Mouse (Mus musculus) heart, adult 2 months (tissue): ENCODE measurements around the gene Hs6st2. TPM values are rescaled to one million over a fixed set of nuclear protein-coding genes. Genes with fewer than 3 reads are reported as not detected.

ENCODE experiments used
- DNase-seq, 2 experiments: peaks; one replicate each; pipeline ENCODE4 v3.0.0; 2021
- H3K27ac ChIP-seq: fragments of 200-600 bp; 2 replicates; pipeline ENCODE4 v1.8.1; 2022
- H3K27me3 ChIP-seq: fragments of 200-500 bp; 2 replicates; pipeline ENCODE4 v1.6.1; 2012; ENCODE audit warnings: mild to moderate bottlenecking, low read length, inconsistent platforms, mixed read lengths; ENCODE audit not compliant: control insufficient read depth, insufficient read depth
- H3K36me3 ChIP-seq: fragments of 200-500 bp; 2 replicates; pipeline ENCODE4 v1.6.1; 2012; ENCODE audit warnings: low read length, inconsistent platforms; ENCODE audit not compliant: control insufficient read depth, insufficient read depth
- H3K4me1 ChIP-seq: fragments of 200-500 bp; 2 replicates; pipeline ENCODE4 v1.6.1; 2011; ENCODE audit warnings: low read length; ENCODE audit not compliant: control insufficient read depth, insufficient read depth
- H3K4me3 ChIP-seq: fragments of 200-600 bp; 2 replicates; pipeline ENCODE4 v1.8.1; 2022
- H3K79me2 ChIP-seq: fragments of 200-500 bp; replicated peaks from 2 replicates; pipeline ENCODE4 v1.6.1; 2012; ENCODE audit warnings: mild to moderate bottlenecking, inconsistent platforms, low read length, moderate library complexity, mixed read lengths; ENCODE audit not compliant: control insufficient read depth, insufficient read depth
- H3K9ac ChIP-seq: fragments of 200-500 bp; 2 replicates; pipeline ENCODE4 v1.6.1; 2012; ENCODE audit warnings: low read depth, mild to moderate bottlenecking, control low read depth, inconsistent platforms, low read length, mixed read lengths
- CTCF ChIP-seq: fragments of 200-600 bp; IDR thresholded peaks from 2 replicates; pipeline ENCODE4 v1.8.1; 2022; ENCODE audit warnings: antibody characterized with exemption, mild to moderate bottlenecking, moderate library complexity
- EP300 ChIP-seq: fragments of 200-500 bp; IDR thresholded peaks from 2 replicates; pipeline ENCODE4 v1.6.1; 2011; ENCODE audit warnings: low read depth, low read length, control low read depth; ENCODE audit not compliant: insufficient read depth
- POLR2A ChIP-seq: fragments of 200-500 bp; IDR thresholded peaks from 2 replicates; pipeline ENCODE4 v1.6.1; 2011; ENCODE audit warnings: mild to moderate bottlenecking, low read depth, low read length, control low read depth; ENCODE audit not compliant: insufficient read depth
- WGBS: fragments of 180-500 bp; shearing (Covaris S2); methylation state at CpG from one replicate; pipeline ENCODE4 v1.1.7; 2018; 5-methylcytosine and 5-hydroxymethylcytosine counted together
- intact Hi-C: fragments of 180-260 bp; cut with DNase I; formaldehyde crosslinking; loops from one replicate; pipeline ENCODE4 v1.15.1; 2025
- polyA plus RNA-seq: library from polyadenylated mRNA; depleted of rRNA; stranded (reverse); fragments of >200 nt; gene quantifications from 2 replicates; pipeline ENCODE4 v1.2.3, GENCODE M21; 2012
- total RNA-seq, 2 experiments: library from RNA; stranded (reverse); gene quantifications; 2 replicates each; pipeline ENCODE4 v1.2.3; 2021

Hs6st2 gene
- total and polyA plus RNA-seq, 3 experiments: 0.26 to 0.41 (median 0.41) TPM

DNA sequence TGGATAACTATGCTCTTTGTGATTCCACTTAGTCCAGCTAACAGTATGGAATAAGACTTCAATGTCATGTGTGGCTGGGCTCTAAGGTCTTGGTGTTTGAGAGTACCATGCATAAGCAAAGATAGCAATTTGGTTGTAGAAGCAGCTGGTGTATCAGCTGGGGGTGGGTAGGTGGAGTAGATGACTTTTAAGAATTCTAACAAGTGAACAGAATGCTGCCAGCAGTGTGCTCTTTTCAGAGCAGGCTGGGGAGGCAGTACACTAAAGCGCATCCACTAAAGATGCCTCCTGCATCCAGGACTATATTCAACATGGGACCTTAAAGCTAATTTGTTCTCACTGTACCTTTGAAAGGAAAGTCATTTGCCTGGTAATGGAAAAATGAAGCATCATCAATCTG is 88.9 kb downstream of the Hs6st2 start:
- Histone ChIP-seq H3K27me3 (no peaks in the 10 kb centered on the region), H3K9ac (no peak overlapping the region), H3K36me3 (no peaks in the 10 kb centered on the region), H3K4me3 (no peak overlapping the region), H3K79me2 (no peaks in the 10 kb centered on the region), H3K27ac (no peak overlapping the region), H3K4me1 (no peaks in the 10 kb centered on the region)
- WGBS: 100% methylated on average over 1 of the region's 1 CpGs
- DNase-seq: no peak
- TF ChIP-seq POLR2A (no peak), CTCF (no peak), EP300 (no peak)
- intact Hi-C loops: no loop called here

DNA sequence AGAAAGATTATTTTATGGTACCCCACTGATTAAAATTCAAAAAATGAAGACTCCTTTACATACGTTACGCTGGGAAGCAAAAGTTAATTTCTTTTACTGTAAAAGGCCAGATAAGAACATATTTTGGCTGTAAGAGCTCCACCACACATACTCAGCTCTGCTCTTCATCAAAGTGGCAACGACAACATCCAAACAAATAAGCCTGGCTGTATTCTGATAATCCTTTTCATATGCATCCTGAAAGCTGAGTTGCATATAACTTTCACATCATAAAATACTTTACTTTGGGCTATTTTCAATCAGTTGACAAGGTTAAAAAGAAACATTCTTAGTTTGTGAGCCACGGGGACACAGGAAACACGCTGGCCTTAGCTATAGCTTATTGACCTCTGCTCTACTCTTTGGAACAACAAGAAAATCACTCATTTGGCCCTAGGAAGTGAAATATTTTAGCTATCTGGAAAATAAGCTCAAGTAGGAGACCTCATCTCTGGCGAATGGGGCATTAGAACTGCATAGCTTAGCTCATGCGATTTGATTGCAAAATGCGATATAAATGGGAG is 91.1 kb downstream of the Hs6st2 start:
- TF ChIP-seq CTCF (no peak), POLR2A (no peak), EP300 (no peak)
- H3K4me3 ChIP-seq: no peak overlapping the region
- intact Hi-C loops: no loop called here
- no peak for DNase-seq
- H3K4me1 ChIP-seq: no peaks in the 10 kb centered on the region
- WGBS: 70% methylated on average over 8 of the region's 8 CpGs
- no peak overlapping the region for H3K27ac ChIP-seq
- no peaks in the 10 kb centered on the region for H3K36me3 ChIP-seq
- H3K79me2 ChIP-seq: no peaks in the 10 kb centered on the region
- no peak overlapping the region for H3K9ac ChIP-seq
- H3K27me3 ChIP-seq: no peaks in the 10 kb centered on the region

DNA sequence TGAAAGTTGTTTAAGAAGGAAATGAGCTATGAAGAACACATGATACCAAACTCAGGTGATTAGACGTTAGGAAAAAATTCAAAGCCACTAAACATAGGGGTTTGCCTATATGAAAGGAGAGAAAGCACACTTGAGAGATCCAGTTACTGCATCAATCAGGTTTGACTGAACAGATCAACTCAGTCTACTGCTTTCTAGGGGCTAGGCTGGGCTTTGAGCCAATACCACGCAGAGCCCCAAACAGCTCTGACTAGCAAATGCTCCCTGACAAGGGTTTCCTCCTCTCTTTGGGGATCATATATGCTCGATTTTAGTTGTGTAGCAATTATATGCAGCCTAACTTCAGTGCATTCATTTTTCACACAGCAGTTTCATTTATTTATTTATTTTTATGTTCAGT is 96.2 kb downstream of the Hs6st2 start:
- 50% methylated on average over 3 of the region's 3 CpGs for WGBS
- H3K4me1 ChIP-seq: no peaks in the 10 kb centered on the region
- no peaks in the 10 kb centered on the region for H3K36me3 ChIP-seq
- no peak overlapping the region for H3K9ac ChIP-seq
- DNase-seq: no peak
- H3K79me2 ChIP-seq: no peaks in the 10 kb centered on the region
- no peaks in the 10 kb centered on the region for H3K27me3 ChIP-seq
- H3K27ac ChIP-seq: no peak overlapping the region
- no peak overlapping the region for H3K4me3 ChIP-seq
- intact Hi-C loops: no loop called here
- TF ChIP-seq EP300 (no peak), POLR2A (no peak), CTCF (no peak)

DNA sequence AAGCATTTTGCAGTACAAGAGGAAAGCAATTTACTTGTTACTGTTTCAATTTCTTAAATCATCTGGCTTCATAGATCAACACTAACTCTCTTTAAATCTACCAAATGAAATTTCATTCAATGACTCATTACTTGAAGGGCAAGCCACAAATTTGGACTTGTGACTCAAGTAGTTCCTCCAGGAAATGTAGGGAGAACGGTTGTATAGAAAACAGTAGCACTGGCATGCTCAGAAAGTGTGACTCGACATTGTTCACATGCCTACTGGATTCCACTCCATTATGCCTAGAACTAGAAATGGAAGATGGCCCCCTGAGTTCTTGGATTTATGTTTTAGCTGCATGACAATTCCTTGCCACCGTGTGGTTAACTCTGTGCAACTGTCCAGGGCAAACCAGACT is 100.0 kb downstream of the Hs6st2 start:
- no peak overlapping the region for H3K9ac ChIP-seq
- no peaks in the 10 kb centered on the region for H3K79me2 ChIP-seq
- no peak overlapping the region for H3K4me3 ChIP-seq

DNA sequence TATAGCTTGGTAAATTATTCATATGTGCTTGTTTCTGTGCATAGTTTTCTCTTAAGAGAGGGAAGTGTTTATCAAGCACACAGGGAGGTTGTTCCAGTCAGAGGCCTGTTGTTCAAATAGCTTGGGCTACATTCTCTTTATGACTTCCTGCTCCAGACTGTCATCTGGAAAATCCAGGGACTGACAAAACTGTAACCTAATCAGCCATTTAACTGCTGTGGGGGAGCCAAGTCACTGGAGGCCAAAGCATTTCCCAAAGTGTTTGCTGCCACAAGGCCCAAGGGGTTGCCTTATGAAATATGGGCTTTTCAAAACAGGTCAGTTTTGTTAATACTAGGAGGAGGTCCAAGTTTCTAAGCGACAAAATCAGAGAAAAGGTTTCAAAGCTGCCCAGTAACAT is 119.8 kb downstream of the Hs6st2 start:
- no peaks in the 10 kb centered on the region for H3K27me3 ChIP-seq
- no peak overlapping the region for H3K27ac ChIP-seq
- H3K9ac ChIP-seq: no peak overlapping the region
- no peaks in the 10 kb centered on the region for H3K4me1 ChIP-seq
- TF ChIP-seq EP300 (no peak), CTCF (no peak), POLR2A (no peak)
- H3K4me3 ChIP-seq: no peak overlapping the region
- no peaks in the 10 kb centered on the region for H3K36me3 ChIP-seq
- WGBS: 47% methylated on average over 1 of the region's 1 CpGs
- no peaks in the 10 kb centered on the region for H3K79me2 ChIP-seq
- DNase-seq: no peak
- intact Hi-C loops: no loop called here

More for the DNA sequence above, 100.0 kb downstream of the Hs6st2 start:
- Histone ChIP-seq H3K27ac (no peak overlapping the region), H3K4me1 (no peaks in the 10 kb centered on the region), H3K27me3 (no peaks in the 10 kb centered on the region), H3K36me3 (no peaks in the 10 kb centered on the region)
- 47% methylated on average over 3 of the region's 3 CpGs for WGBS
- no peak for DNase-seq
- TF ChIP-seq EP300 (no peak), CTCF (no peak), POLR2A (no peak)
- intact Hi-C loops: no loop called here

DNA sequence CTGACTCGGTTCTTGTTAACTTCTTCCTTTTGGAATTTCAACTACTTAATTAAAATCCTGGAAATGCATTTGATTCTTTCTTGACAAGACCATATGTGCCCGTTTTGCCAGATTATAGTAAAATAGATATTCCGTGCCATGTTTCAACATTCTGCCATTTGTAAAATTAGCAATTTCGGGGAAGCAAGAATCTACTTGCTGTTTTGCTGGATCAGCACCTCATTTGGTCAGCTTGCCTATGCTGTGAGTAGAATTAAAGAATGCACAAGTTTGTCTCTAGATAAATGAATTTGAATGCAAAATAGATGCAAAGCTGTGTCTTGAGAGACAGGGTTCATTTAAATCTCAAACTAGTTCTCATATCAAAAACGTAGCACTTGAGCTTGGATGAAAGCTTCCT is 142.0 kb downstream of the Hs6st2 start:
- no peak overlapping the region for H3K27ac ChIP-seq
- no peaks in the 10 kb centered on the region for H3K27me3 ChIP-seq
- intact Hi-C loops: no loop called here
- no peaks in the 10 kb centered on the region for H3K4me1 ChIP-seq
- H3K36me3 ChIP-seq: no peaks in the 10 kb centered on the region
- no peak for DNase-seq
- no peak for TF ChIP-seq EP300
- H3K79me2 ChIP-seq: no peaks in the 10 kb centered on the region
- WGBS: 77% methylated on average over 5 of the region's 5 CpGs
- no peak overlapping the region for H3K9ac ChIP-seq
- H3K4me3 ChIP-seq: no peak overlapping the region

DNA sequence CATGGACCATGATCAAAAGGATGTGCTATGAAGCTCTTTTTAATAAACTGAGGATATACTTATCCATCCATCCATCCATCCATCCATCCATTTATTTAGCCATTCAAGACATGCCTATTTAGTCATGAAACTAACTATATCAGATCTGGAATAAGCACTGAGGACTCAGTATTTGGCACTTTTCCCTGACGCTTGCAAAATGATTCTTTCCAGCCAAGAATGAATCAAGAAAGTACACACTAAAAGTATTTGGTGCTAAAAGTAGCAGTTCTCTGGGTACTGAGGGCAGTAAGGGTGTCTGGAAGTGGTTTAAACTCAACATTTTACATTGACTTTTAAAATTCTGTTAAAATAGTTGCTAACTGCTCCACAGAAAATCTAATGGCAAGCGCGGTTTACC is 144.6 kb downstream of the Hs6st2 start:
- Histone ChIP-seq H3K4me1 (no peaks in the 10 kb centered on the region), H3K27ac (no peak overlapping the region), H3K36me3 (no peaks in the 10 kb centered on the region), H3K9ac (no peak overlapping the region), H3K4me3 (no peak overlapping the region), H3K79me2 (no peaks in the 10 kb centered on the region), H3K27me3 (no peaks in the 10 kb centered on the region)
- intact Hi-C loops: no loop called here
- no peak for DNase-seq
- WGBS: 82% methylated on average over 3 of the region's 3 CpGs
- TF ChIP-seq EP300 (no peak), CTCF (no peak), POLR2A (no peak)
